24 mouse cellular contexts compared by ENCODE assay signal in genomic region chr2:27876724-27877504, GRCm38 (mm10). TPM values are rescaled to one million over a fixed set of nuclear protein-coding genes. Genes with fewer than 3 reads are reported as not detected.
DNase-seq lines count a peak whose midpoint lies in the region; ATAC-seq and TF ChIP-seq lines count a peak whose summit lies in the region.
"Had no signal": no experiment of that assay in that cellular context is flagged by ENCODE, and none has a peak within 500 bp of the region (broad histone marks: within the 10 kb centered on the region; RNA-seq: fewer than 3 reads in every experiment).

No protein-coding gene starts in this region.

- H3K9ac ChIP-seq in limb, embryonic 13.5 days: no peak overlapping the region
- H3K9ac ChIP-seq in midbrain, embryonic 15.5 days: no peak overlapping the region
- H3K9ac ChIP-seq: liver, embryonic 12.5 days; stomach, embryonic 15.5 days had no signal

- H3K4me1 ChIP-seq in cerebellum, adult 2 months (ENCODE audit: control insufficient read depth, insufficient read depth, low read length): peaks cover 21% of the 10 kb centered on the region
- H3K4me1 ChIP-seq in limb, embryonic 13.5 days: peaks cover 32% of the 10 kb centered on the region
- no peaks in the 10 kb centered on the region for H3K4me1 ChIP-seq in midbrain, embryonic 15.5 days
- H3K4me1 ChIP-seq: liver, embryonic 12.5 days had no signal

- H3K4me2 ChIP-seq in limb, embryonic 13.5 days (replicated peaks): no peak overlapping the region
- H3K4me2 ChIP-seq in midbrain, embryonic 15.5 days: no peak overlapping the region
- H3K4me2 ChIP-seq: liver, embryonic 12.5 days; stomach, embryonic 15.5 days had no signal

- no peak for TF ChIP-seq POLR2A in cerebellum, adult 2 months (IDR thresholded peaks at IDR 0.05; ENCODE audit: borderline replicate concordance, insufficient read depth, low read length)

- 57% methylated on average over 13 of the region's 13 CpGs for WGBS in cerebellum, adult 2 months
- 63% methylated on average over 13 of the region's 13 CpGs for WGBS in limb, embryonic 13.5 days
- whole genome bisulfite sequencing in midbrain, embryonic 15.5 days: 79% methylated on average over 13 of the region's 13 CpGs

- no peak overlapping the region for H3K4me3 ChIP-seq in cerebellum, adult 2 months (replicated peaks; ENCODE audit: insufficient read depth, low read depth, low read length)
- H3K4me3 ChIP-seq in limb, embryonic 13.5 days: no peak overlapping the region
- no peak overlapping the region for H3K4me3 ChIP-seq in midbrain, embryonic 15.5 days
- H3K4me3 ChIP-seq: liver, embryonic 12.5 days; stomach, embryonic 15.5 days had no signal

- peak; percentile 25 to 56 for DNase-seq in cerebellum, adult 2 months
- no peak for DNase-seq in cerebellum, adult 11 months
- peak; percentile 15 for DNase-seq in layer of hippocampus, adult 9-11 months
- no peak for DNase-seq in layer of hippocampus, postnatal 36 days
- peak; percentile 70 to 78 for DNase-seq in cerebellum, postnatal 10 days
- DNase-seq: adrenal gland, postnatal 25 days; gastrocnemius, postnatal 10 days; heart, adult 18-20 months; heart, postnatal 4 days; kidney, postnatal 36 days; lung, adult 2 months; right cerebral cortex, postnatal 14 days; spleen, adult 18-20 months; thymus, adult 2 months had no signal

- ATAC-seq in limb, embryonic 13.5 days (ENCODE audit: low FRiP score, low read depth): no peak; the same call in 1 of the 2 replicates
- no peak for ATAC-seq in midbrain, embryonic 15.5 days (replicated peaks)
- no peak for ATAC-seq in megakaryocyte progenitor cell, adult 5-6 weeks (replicated peaks; ENCODE audit: poor library complexity)
- ATAC-seq: hindbrain, embryonic 16.5 days; intestine, embryonic 16.5 days; liver, embryonic 12.5 days; midbrain, embryonic 16.5 days had no signal

- H3K36me3 ChIP-seq in limb, embryonic 13.5 days: no peaks in the 10 kb centered on the region
- no peaks in the 10 kb centered on the region for H3K36me3 ChIP-seq in midbrain, embryonic 15.5 days (replicated peaks)
- H3K36me3 ChIP-seq: G1E; liver, embryonic 12.5 days; stomach, embryonic 15.5 days had no signal

- no peak overlapping the region for H3K27ac ChIP-seq in cerebellum, adult 2 months (ENCODE audit: insufficient read depth, low read length)
- H3K27ac ChIP-seq in limb, embryonic 13.5 days: peak overlapping the region; percentile 23; the same call in 1 of the 2 replicates
- no peak overlapping the region for H3K27ac ChIP-seq in midbrain, embryonic 15.5 days
- H3K27ac ChIP-seq: liver, embryonic 12.5 days; stomach, embryonic 15.5 days had no signal

- no peak for TF ChIP-seq CTCF in cerebellum, adult 2 months (IDR thresholded peaks at IDR 0.05; ENCODE audit: borderline replicate concordance, insufficient read depth, low read depth, low read length)

- H3K9me3 ChIP-seq in limb, embryonic 13.5 days: no peaks in the 10 kb centered on the region
- H3K9me3 ChIP-seq in midbrain, embryonic 15.5 days: no peaks in the 10 kb centered on the region
- H3K9me3 ChIP-seq: G1E; liver, embryonic 12.5 days; stomach, embryonic 15.5 days had no signal

- no peaks in the 10 kb centered on the region for H3K27me3 ChIP-seq in cerebellum, adult 2 months (ENCODE audit: control insufficient read depth, insufficient read depth, low read length)
- no peaks in the 10 kb centered on the region for H3K27me3 ChIP-seq in limb, embryonic 13.5 days
- no peaks in the 10 kb centered on the region for H3K27me3 ChIP-seq in midbrain, embryonic 15.5 days (replicated peaks)
- H3K27me3 ChIP-seq: stomach, embryonic 15.5 days had no signal

RNA-seq across cellular contexts. Expression of gene Col5a1, which starts 9.3 kb away (rescaled TPM):
- 12.9 and 15.3 TPM in 2 replicates for polyA plus RNA-seq in cerebellum, adult 2 months (2012; rRNA removed)
- total RNA-seq in layer of hippocampus, postnatal 36 days (2021): 1 to 10 TPM; 3.6 to 3.9 TPM
- 128 and 133 TPM in 2 replicates for polyA plus RNA-seq in limb, embryonic 13.5 days (2015; fragmentation: Nextera tagmentation; extraction: Ambion mirVana)
- 8.7 and 9.5 TPM in 2 replicates for polyA plus RNA-seq in midbrain, embryonic 15.5 days (2015; fragmentation: Nextera tagmentation; extraction: Ambion mirVana)
- 2.4 and 2.5 TPM in 2 replicates for total RNA-seq in megakaryocyte progenitor cell, adult 5-6 weeks (2015)
- total RNA-seq in megakaryocyte progenitor cell, adult 5-6 weeks (2017): 0.58 and 1.0 TPM in 2 replicates
- total RNA-seq: neutrophil, adult 5-6 weeks had no signal

Comparison
In these comparisons a context has a peak if more than half of its experiments do, and no peak if none do; other contexts are left out.
1. DNase-seq: peak in cerebellum, adult 2 months (2 of 2), layer of hippocampus, adult 9-11 months (single experiment) and cerebellum, postnatal 10 days (2 of 2); none in cerebellum, adult 11 months (single experiment) and layer of hippocampus, postnatal 36 days (0 of 2).